Mouse (Mus musculus) right cerebral cortex, postnatal 10 days (tissue): ENCODE data around the gene Gucy2c.
"Not testable (repeated sequence)": the region's sequence is repeated elsewhere in the genome, so short reads cannot be mapped to it uniquely, and the experiment has no call there.

Experiments
- DNase-seq, 2 experiments: peaks; one replicate each; pipeline ENCODE4 v3.0.0; 2021; ENCODE audit warnings: low spot score in 2 of 2

The Gucy2c gene

DNA sequence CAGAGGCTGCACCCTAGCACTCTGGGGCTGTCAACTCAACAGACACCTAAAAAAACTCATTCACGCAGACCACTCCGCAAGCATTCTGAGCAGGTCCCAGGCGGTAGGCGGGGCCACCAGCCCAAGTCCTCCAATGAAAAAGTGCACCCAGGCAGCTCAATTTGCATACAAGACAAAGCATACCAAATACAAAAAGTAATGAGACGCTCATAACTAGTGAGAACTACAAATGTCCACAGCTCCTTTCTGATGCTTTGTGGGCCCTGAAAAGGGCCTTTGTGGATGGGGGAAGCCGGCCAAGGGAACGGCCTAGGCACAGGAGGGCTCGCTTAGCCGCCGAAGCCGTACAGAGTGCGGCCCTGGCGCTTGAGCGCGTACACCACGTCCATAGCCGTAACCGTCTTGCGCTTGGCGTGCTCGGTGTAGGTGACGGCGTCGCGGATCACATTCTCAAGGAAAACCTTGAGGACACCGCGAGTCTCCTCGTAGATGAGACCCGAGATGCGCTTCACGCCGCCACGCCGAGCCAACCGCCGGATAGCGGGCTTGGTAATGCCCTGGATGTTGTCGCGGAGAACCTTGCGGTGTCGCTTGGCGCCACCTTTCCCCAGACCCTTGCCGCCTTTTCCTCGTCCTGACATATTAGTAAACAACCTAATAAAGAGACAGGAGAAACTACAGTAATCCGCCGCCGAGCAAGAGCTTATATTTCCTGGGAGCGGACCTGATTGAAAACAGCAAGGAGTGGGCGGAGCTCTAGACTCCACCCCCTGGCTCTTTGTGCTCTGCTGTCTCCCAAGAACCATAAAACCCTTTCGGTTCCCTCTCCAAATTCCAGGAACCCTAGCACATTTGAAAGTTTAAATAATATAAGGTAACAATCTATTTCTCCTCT, 22.4 kb upstream of the Gucy2c start, which contains the start of gene Hist4h4:
Hist4h4 (minus strand) TSS at position 677 of the 895 bp plus-strand sequence.
- peak; percentile 97 to 98 for DNase-seq

DNA sequence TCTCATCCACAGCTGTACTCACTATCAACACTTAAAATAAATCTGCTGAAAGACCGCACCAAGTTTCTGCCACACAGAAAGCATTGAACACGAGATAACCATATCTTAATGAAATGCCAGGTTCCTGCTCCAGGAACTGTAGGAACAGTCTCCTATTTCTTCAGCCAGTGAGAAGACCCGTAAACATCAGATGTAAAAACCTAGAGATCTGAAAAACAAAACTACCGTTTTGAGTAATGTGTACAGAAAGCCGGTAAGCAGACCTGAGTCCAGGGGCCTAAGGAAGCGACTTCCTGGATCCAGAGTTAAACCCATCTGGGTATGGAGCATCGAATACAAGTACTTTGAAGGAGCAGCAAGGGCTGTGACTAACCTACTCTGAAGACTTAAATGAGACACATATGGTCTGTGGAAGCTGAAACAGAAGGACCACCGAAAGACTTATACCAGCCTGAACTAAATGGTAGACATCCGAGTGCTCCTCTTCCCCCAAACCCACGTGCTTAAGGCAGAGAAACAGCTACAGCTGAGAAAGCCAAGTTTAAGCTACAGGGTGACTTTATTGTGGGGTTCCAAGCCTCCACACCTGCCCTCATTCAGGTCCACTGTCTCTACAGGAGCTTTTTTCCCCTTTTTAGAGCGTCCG, 21.7 kb upstream of the Gucy2c start:
- no peak for DNase-seq

DNA sequence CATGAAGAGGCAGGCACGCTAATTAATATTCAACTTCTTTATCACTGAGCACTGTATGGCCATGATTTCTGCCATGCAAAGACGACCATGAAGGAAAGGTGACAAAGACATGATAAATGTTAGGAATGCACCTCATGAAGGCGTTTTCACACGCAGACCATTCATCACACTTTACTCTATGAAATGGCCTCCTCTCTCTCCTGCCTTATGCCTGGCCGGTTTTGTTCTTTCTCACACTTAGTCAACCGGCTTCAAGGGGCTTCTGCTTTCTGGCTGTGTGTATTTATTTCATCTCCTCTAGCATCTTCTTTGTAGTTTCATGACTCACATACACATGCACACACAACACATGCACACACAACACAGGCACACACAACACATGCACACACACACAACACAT, 19.7 kb upstream of the Gucy2c start:
- no peak for DNase-seq

- no peak for DNase-seq
Observed at GRCm38 (mm10) chr6:136800710-136801109, 19.1 kb upstream of the Gucy2c start.

DNA sequence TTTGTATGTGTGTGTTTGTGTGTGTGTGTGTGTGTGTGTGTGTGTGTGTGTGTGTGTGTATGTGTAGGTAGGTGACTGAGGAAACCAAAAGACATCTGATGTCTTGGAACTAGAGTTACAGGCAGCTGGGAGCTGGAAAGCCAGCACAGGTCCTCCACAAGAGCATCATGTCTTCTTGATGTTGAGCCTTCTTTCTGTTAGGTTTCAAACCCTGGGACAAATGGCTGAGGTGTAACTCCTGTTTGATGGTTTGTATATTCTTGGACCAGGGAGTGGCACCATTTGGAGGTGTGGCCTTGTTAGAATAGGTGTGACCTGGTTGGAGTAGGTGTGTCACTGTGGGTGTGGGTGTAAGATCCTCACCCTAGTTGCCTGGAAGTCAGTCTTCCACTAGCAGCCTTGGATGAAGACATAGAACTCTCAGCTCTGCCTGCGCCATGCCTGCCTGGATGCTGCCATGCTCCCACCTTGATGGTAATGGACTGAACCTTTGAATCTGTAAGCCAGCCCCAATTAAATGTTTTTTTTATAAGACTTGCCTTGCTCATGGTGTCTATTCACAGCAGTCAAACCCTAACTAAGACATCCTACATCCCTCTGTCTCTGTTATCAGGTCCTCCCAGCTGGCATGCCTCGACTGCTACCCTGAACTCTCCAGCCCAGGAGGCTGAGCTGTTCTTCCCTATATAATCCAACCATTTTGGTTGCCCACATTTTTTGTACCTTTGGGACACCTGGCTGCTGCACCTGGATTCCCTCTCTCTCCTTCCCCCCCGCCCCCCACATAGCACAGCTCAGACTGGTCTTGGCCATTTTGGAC, 16.5 kb upstream of the Gucy2c start:
- not testable (repeated sequence) for DNase-seq

- no peak for DNase-seq
Observed at GRCm38 (mm10) chr6:136795850-136796249, 14.3 kb upstream of the Gucy2c start.

DNA sequence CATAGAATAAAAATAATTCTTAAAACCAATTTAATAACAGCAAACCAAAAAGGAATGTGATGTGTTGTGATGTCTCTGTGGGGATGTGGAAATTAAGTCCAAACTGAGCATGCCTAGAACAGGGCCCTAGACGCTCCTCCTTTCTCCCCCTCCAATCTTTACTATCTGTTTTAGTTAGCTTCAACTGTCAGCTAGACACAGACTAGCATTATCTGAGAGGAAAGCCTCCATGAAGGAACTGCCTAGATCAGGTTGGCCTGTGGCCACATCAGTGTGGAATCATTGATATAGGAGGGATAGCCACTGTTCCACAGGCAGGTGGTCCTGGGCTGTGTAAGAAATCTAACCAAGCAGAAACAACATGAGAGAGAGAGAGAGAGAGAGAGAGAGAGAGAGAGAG, 13.5 kb upstream of the Gucy2c start:
- DNase-seq: no peak

DNA sequence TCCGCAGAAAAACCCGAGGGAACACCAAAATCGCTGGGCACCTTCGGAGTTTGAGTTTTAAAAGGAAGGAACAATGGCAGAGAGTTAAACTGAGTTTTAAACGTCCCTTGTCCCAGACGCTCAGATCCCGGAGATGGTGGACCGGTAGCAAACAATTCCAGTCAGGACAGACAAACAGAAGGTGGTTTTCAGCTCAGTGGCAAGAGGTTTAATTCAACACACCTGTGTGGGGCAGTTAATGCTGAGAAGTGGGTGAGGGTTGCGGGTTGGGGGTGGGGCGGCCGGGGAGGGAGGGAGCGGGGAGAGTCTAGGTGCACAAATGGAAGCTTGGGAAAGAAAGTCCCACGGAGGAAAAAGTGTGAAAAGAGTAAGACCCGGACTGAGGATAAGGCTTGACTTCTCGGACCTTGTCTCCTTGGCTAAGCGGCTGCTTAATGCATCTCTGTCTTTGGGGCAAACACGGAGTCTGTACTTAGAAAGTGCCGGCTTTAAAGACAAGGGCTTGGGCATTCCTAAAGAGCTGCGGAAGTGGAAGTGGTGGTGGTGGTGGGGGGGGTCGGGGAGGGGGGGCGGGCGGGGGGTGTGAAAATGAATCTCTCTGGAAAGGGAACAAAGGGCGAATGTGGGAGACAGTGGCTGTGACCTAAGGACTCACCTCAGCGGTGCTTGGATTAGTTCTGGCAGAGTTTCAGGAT, 12.4 kb upstream of the Gucy2c start:
- DNase-seq: no peak

GRCm38 (mm10) chr6:136792884-136793758, 11.6 kb upstream of the Gucy2c start:
- DNase-seq: no peak

GRCm38 (mm10) chr6:136789391-136789971, 7.9 kb upstream of the Gucy2c start:
- DNase-seq: no peak

DNA sequence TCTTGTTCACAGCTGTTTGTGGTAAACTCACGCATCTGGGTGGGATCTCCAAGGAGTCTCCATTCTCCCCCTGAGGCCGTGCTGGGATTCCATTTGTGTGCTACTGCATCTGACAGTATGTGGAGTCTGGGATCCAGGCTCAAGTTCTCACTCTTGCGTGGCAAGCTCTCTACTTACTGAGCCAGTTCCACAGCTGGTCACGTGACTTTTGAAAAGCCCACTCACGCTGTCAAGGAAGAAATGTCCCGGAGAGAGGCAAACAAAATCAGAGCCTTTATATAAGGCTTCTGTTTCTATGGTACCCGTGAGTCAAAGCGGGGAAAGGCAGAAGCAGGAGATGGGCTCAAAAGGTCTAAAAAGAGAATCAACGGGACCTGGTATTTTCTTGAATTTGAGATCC, 1.2 kb upstream of the Gucy2c start:
- peak; percentile 62 to 79 for DNase-seq

- DNase-seq: no peak
Observed at GRCm38 (mm10) chr6:136782146-136782545, 581 bp upstream of the Gucy2c start.

- no peak for DNase-seq
Observed at GRCm38 (mm10) chr6:136776392-136776791, 5.2 kb downstream of the Gucy2c start.

- DNase-seq: no peak
Observed at GRCm38 (mm10) chr6:136769859-136770258, 11.7 kb downstream of the Gucy2c start.

DNA sequence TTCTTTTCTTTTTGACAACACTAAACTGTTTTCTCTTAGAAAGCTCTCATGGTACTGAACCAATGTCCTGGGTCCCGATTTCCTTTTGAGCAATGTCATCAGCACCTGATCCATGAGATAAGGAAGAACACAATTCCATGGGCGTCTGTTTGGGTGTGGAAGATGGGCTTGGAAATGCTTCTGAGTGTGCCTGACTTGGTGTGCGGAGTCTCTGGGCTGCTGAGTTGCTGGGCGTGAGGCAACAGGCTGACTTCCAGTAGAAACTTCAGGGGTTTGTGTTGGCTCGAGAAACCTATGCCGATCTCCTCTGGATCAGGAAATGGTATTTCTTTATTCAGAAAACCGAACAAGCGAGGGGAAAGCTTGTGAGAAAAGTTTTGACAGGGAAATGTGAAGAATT, 12.4 kb downstream of the Gucy2c start:
- DNase-seq: no peak

DNA sequence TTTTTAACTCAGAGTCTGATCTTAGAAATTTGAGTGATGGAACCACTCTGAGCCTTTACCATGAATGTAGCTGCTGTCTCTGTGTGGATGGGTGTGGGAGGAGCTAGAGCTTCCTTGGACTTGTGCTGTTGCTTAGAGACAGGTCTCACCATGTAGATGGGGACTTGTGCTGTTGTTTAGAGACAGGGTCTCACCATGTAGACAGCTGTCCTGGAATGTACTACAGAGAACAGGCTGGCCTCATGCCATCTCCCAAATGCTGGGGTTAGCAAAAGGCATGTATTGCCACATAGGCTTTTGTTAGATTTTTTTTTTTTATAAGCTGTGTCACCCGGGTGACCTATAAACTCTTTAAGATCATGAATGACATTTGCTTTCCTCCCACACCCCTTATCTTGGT, 17.7 kb downstream of the Gucy2c start:
- DNase-seq: peak; percentile 45 to 47

DNA sequence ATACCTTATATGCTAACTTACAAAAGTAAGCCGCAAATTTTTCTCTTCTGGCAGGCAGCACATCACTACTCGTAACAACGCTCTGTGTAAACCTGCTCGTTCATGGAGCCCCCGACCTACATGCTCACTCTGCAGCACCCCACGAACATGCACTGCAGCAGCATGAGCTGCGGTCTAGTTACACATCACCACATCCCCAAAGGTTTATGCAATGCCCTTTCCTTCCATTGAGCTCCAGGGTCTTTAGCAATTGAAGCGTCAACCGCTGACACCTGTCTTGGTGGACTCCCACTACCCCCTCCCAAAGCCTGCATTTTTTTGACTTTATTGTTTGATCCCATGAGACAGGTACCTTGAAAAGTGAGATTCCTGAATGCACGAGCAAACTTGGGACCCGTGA, 31.0 kb downstream of the Gucy2c start:
- DNase-seq: no peak

DNA sequence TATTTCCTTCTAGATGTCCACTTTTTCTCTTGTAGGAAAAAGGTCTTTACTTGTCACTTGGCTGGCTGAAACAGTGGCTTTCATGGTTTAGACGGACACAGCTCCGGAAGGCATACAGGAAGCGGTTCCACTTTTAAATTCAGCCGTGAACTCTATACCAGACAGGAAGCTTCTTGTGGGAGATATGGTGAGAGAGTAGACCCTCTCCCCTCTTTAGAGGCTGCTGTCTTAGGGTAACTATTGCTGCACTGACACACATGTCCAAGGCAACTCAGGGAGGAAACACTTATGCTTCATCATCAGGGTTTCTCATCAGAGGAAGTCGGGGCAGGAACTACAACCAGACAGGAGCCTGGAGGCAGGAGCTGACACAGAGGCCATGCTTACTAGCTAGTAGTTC, 36.0 kb downstream of the Gucy2c start:
- DNase-seq: no peak

- no peak for DNase-seq
Observed at GRCm38 (mm10) chr6:136743729-136744128, 37.8 kb downstream of the Gucy2c start.
